Mouse (Mus musculus) monocyte, adult 5-6 weeks (primary cell): ENCODE results near the gene Fam131c. TPM values are rescaled to one million over a fixed set of nuclear protein-coding genes. Genes with fewer than 3 reads are reported as not detected.

ENCODE experiments used
- ATAC-seq: fragments of 153-309, 156-312 bp; replicated peaks from 2 replicates; pipeline ENCODE4 v1.8.0; 2017; ENCODE audit warnings: mild to moderate bottlenecking; ENCODE audit not compliant: low TSS enrichment, insufficient number of reproducible peaks, severe bottlenecking, poor library complexity, low FRiP score
- total RNA-seq: library from RNA; stranded (forward); fragments of 200-1000, 200-491, 200-594 nt; gene quantifications from 3 replicates; pipeline ENCODE4 v1.2.3, GENCODE M21; 2017

Fam131c gene
- total RNA-seq = not detected in 3 replicates

DNA sequence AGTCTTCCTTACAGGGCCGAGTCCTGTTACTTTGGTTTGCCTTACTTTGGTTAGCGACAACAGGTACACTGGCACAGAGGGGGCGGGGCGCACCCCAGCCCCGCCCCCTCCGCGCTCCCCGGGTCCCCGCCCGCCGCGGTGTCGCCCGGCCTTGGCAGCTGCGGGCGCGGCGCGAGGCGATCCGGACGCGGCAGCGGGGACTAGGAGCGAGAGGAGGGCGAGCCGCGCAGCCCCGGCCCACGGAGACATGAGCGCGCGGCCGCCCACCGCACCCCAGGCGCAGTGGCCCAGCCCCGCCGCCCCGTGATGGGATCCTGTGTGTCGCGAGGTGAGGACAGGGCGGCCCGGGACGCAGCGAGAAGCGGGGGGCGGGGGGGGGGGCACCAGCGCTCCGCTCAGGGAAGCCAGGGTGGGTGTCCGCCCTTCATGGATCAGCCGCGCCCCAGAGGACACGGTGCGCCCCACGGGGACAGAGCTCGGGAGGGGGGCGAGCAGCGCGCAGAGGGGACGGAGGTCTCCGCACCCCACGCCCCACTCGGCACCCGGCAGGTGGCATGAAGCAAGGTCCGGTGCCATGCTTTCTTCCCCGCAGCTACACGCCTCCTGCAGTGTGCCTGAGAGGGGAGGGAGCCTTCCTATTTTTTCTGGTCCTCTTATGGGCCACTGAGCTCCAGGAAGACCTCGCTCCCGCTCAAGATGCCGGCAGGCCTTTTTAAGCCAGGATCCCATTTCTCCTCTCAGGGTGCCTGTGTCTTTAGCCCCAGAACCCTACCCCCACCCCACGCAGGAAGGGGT lies at the start of gene Fam131c:
Gene Fam131c (plus strand): TSS at position 224 of the 795 bp plus-strand sequence.
- ATAC-seq = no peak

DNA sequence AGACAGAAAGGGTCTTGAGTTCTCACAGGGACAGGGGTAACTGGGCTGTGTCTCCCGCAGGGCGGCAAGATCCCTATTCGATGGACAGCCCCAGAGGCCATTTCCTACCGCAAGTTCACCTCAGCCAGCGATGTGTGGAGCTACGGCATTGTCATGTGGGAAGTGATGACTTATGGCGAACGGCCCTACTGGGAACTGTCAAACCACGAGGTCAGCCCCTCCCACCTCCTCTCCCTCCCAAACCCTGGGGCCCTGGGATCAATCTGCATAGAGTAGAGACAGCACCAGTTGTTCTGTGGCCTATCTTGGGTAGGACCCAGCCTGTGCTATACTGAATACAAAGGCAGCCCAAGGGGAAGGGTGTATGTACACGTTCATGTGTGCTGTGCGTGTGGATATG lies 45.5 kb upstream of the Fam131c start:
- no peak for ATAC-seq

DNA sequence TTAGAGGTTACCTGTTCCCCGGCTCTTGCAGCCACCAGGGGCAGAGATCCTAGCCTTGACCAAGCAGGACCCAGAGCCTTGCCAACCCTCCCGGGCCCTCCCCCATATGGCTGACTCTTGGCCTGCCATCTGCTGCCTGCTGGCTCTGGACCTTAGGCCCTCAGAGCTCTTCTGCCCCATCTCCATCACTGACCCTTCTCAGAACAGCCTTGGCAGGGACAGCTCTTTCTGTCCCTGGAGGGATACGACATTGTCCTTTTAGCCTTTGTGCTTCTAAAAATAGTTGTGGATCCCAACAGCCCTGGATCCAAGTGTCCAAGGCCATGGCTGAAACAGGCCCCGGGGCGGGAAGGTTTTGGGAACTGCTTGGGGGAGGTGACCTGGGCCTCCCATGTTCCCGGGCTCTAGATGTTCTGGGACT lies 43.2 kb upstream of the Fam131c start:
- no peak for ATAC-seq

DNA sequence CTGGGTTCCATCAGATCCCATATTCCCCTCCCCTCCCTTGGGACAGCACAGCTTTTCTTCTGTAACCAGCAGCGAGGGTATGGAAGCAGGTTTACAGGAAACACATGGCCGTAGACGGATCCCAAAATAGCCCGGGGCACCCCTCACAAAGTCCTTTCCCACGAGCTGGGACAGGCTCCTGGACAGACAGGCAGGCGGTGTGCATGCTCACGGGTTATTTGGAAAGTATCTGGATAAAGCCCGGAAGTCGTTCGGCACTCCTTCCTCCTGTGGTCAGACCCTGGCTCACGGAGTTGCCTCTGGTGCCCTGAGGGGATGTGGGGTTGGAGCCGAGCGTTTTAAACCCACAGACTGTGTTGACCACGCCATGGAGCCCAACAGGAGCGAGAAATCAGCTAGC lies 42.4 kb upstream of the Fam131c start:
- no peak for ATAC-seq

DNA sequence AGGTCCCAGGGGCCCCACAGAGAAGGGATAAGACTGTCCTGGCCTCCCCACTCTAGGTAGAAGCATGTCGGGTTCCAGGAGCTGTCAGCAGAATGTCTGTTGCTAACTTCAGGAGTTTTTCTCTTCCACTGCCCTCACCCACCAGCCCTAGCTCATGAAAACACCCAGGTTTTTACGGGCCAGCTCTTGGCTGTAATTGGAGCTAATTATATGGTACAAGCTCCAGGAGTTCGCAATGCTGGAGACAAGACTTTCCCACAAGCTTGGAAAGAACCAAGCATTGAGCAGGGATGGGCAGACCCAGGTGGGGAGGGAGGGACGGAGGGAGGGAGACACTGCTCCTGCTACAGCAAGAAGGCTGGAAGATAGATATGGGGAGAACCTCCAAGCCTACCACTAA lies 40.9 kb upstream of the Fam131c start:
- no peak for ATAC-seq

DNA sequence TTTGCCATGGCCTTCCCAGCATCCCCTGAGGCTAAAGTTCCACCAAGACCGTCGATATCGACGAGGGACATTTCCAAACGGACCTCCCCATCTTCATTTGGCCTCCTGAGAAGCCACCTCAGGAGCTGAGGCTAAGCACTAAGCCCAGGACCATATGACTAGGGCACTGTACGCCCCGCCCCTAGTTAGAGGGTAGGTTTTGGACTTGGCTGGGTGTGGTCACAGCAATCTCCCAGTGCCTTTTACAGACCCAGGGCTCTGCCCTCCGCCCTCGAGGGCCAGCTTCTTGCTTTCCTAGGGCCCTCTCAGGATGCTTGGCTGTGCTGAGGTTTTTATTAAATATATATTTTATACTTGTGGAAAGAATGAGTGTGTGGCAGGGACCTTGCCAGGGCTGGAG lies 39.3 kb upstream of the Fam131c start:
- no peak for ATAC-seq

DNA sequence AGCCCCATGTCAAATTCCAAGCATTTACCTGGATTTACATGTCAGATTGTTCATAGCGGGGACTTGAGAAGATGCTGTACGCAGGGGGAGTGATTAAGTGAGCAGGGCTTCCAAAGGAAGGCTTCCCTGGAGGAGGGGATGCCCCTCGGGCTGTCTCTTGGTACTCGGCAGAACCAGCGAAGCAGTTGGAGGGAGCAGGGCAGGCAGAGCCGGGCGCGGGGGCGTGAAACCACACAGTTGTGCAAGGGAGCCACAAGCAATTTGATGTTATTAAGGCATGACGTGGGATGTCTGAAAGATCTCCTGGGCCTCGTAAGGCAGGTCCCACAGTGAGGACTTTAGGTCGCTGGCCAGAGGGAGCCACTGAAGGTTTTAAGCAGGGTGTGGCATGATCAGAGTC lies 38.1 kb upstream of the Fam131c start:
- ATAC-seq = no peak

DNA sequence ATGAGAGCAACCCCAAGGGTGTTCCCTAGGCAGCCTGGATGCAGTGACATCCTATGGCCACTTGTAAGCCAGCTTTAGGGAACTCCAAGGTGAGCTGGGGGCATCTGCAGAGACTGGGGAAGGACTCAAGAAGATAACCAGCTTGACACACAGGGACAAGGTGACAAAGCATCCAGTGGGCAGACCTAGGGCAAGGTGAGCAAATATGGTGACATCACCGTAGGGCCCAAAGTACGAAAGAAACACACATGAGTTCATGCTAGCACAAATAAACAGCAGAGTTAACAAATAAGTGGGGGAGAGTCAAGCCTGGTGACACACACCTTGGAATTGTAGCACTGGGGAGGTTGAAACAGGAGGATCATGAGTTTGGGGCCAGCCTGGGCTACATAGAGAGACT lies 36.6 kb upstream of the Fam131c start:
- no peak for ATAC-seq

DNA sequence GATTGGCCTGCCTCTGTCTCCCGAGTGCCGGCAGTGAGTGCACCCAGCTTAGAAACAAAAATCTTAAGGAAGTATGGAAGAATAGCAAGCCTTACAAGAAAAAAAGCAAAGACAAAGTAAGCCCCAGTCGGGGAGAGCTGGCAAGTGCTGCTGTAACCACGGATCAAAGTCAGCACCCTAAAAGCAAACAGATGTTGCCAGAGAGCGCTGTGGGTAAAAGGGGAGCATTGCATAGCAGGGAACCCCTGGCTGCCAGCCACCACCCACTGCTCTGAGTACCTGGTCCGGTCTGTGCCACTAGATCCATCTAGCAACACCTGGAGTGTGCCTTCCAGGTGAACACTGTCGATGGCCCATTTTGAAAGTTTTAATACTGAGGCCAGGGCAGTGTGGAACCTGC lies 35.8 kb upstream of the Fam131c start:
- no peak for ATAC-seq

DNA sequence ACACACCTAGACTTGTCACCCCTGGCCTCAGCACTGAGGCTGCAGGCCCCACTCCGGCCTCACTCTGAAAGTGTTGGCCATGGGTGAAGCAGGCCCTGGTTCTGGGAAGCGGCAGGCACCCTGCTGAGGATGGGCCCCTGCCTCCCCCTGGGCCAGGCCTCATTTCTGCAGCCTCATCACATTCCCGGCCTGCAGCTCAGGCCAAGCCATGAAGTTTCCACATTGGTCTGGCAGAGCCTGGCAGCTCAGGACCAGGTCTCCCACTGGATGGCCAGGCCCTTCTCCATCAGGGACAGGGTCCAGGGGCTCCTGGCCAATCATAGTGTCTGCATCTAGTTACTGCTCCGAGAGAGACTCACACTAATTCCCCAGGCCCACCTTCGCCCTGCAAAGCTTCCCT lies 33.3 kb upstream of the Fam131c start:
- no peak for ATAC-seq

DNA sequence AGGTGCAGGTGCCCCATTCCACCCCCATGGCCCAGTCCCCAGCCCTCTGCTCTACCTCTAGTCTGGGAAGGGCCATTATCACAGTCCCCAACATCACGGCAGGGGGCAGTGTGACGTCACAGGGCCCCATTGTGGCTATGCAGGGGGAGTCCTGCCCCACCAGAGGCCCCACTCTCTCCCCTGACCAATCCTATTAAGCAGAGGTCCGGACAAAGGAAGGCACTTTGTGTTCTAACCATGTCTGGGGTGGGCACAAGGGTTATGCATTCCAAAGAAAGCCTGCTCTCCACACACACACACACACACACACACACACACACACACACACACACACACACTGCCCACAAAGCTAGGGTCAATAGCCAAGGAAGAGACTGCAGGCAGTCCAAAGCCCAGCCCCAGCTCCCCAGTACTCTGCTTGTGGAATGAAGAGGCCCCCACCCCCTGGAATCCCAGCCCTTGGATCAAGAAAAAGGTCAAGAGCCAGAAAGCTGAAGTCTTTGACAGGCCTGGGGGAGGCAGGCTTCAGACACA lies 32.7 kb upstream of the Fam131c start:
- ATAC-seq = no peak

DNA sequence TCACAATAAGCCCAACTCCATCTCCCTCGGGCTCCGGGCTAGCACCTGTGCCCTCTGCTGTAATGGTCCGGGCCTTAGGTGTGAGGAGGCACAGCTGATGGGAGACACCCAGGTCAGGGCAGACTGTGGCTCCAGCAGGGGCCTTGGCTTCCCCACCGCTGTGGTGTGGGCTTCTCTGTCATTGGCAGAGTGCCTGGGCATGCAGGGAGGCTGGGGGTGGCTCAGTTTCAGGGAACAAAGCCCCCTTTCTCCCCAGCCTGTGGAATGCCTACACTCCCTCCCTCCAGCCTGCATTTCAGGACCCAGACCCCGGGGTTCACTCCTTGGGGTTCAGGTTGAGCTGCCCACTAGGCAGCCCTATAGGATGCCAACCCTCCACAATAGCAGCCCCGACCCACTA lies 31.8 kb upstream of the Fam131c start:
- ATAC-seq = no peak

DNA sequence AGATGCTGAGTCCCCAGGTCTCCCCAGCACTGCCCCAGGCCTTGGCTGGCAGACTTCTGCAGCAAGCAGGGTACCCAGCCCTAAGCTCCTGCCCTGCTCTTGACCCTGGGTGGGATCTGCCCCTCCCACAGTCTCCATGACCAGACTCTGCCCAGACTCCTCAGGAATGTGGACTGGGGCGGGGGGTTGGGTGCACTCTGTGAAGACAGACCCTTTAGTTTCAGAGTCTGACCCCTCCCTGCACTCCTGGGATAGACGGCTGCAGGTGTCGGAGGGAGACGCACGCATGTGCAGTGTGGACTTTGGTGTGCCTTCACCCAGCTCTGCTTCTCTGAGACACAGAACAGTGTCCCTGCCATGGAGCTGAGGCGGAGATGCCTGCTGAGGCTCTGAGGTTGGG lies 30.0 kb upstream of the Fam131c start:
- ATAC-seq = no peak

DNA sequence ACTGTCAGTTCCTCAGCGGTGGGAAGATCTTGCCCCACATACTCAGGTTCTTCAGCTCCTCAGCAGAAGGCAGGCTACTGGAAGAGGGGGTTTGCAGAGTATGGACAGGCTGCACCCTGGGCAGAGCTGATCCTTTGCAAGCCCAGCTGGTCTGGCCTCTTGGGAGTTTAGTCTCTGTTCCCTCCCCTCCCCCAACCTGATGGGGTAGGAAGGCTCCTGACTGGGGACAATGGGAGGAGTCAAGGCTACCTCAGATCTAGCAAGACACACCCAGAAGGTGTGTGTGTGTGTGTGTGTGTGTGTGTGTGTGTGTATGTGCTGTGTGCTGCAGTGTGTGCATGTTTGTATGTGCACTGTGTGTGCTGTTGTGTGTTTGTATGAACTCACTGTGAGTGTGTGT lies 29.2 kb upstream of the Fam131c start:
- no peak for ATAC-seq

DNA sequence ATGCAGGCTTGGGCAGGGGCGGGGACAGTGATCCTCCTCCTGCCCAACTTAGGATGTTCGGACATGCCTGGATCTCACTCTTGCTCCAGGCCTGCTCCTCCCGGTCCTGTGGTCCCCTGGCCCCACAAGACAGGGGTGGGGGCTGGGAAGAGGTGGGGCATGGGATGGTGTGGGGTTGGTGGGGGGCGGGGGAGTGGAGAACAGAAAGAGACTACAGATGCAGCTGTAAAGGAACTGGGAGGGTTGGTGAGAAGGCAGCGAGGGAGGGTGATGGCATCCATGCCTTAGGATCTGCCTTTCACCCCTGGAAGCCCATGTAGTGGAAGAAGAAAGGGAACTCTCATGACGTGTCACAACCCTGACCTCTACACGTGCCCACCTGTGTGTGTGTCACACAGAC lies 26.5 kb upstream of the Fam131c start:
- no peak for ATAC-seq

DNA sequence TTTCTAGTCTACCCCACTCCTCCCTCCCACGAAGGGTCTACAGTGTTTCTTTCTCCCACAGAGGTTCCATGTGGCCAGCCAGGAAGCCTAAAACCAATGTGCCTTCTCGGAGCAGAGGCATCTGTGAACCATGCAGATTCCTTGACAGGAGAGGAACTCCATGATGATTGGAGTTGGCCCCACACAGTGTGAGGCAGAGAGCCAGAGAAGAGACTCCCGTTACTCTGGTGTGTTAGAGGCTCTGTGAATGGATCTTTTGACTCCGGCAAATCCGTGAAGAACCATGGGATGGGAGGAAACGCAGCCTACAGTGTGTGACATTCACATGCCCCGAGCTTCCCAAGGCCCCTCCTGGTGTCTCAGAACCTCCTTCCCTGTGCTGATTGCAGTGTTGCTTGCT lies 24.5 kb upstream of the Fam131c start:
- no peak for ATAC-seq

DNA sequence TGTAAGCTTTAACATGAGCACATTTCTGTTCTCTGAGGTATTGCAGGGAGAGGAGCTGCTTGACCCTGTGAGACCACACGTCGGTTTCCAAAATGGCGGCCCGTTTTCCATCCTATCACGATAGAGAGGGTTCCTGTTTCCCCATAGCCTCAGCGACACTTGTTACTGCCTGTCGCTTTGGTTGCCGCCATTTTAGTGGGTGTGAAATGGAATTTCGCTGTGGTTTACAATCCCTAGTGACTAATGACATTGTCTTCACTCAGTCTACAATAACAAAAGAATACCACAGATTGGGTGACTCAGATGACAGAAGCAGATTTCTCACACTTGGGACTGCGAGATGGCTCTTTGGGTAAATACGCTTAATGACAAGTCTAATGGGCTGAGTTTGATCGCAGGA lies 22.8 kb upstream of the Fam131c start:
- ATAC-seq = no peak

DNA sequence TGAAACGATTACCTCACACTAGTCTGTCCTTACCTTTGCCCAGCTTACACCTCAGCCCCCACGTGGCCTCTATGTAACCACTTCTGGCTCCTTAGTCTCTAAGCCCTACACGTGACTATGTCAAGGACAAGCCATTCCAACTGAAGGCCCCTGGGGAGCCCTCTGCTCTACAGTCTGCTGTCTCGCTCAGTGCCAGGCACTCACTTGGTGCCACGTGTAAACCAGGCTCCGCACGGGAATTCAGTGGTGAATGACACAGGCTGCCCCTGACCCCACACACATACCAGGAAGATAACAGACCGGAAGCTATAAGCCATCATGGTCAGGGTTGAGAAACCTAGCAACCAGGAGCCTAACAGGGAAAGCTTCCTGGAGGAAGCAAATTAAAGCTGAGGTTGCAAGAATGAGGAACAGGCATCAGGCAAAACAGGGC lies 20.6 kb upstream of the Fam131c start:
- ATAC-seq = no peak

DNA sequence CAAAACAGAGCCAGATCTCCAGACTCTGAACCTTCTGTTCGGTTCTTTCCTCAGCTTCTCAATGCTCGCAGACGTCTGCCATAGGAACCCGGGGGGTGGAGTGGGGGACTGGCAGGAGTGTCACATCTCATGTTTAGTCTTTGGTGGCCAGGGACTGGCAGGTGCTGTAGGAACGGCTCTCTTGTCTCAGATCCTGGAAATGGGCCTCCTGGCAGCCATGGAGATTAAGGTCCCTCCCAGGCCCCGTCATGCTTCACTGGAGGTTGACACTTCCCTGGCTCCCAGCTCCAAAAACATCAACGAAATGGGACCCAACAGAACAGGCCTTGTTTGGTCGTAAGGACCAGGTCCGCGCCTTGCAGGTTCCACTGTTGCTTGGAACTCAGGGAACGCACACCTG lies 19.4 kb upstream of the Fam131c start:
- no peak for ATAC-seq

DNA sequence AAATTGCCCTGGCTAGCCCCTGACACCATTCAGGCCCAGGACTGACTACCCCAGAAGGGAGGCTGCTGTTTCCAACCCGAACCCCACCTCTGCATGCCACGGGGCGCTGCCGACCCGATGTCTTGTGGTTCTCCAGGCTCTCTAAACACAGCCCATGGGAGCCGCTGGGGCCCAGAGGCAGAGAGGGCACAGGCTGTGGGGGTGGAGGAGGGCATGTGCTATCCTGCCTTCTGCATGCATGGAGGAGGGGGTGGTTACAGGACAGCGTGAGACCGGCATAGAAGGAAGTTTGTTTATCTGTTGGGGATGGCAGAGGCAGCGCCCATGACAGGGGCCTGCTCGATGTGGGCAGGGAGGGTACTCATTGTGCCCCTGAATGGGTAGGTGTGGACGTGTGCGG lies 18.0 kb upstream of the Fam131c start:
- no peak for ATAC-seq

DNA sequence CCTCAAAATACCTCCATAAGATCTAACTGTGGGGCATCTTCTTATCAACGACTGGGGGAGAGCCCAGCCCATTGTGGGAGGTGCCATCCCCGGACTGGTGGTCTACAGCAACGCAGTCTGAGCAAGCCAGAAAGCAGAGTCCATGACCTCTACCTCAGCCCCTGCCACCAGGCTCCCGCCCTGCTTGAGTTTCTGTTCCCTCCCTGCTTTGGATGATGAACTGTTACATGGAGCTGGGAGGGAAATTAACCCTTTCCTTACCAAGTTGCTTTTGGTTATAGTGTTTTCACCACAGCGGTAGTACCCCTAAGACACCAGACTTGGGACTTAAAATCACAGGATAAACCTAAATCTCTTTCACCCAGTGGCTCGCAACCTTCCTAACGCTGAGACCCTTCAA lies 16.0 kb upstream of the Fam131c start:
- ATAC-seq = no peak
